Mouse (Mus musculus): Measurements from ENCODE around the gene Efnb2. TPM values are rescaled to one million over a fixed set of nuclear protein-coding genes. Genes with fewer than 3 reads are reported as not detected.

The Efnb2 gene
- total RNA-seq, 2 experiments from 2014 or later, result 30.5 to 34.1 TPM

GRCm38 (mm10) chr8:8574521-8575499 lies 86.2 kb downstream of the Efnb2 start:
- DNase-seq (ENCODE audit: extremely low spot score in 1 of 2, low spot score in 1 of 2), result no peak

- DNase-seq (ENCODE audit: extremely low spot score in 1 of 2, low spot score in 1 of 2), result no peak
Observed at GRCm38 (mm10) chr8:8572272-8572671, 88.8 kb downstream of the Efnb2 start.

- no peak for DNase-seq (ENCODE audit: extremely low spot score in 1 of 2, low spot score in 1 of 2)
Observed at GRCm38 (mm10) chr8:8571625-8572215, 89.3 kb downstream of the Efnb2 start.

GRCm38 (mm10) chr8:8569280-8569679 lies 91.8 kb downstream of the Efnb2 start:
- no peak for DNase-seq (ENCODE audit: extremely low spot score in 1 of 2, low spot score in 1 of 2)

- DNase-seq (ENCODE audit: extremely low spot score in 1 of 2, low spot score in 1 of 2), result no peak
Observed at GRCm38 (mm10) chr8:8568215-8568773, 92.7 kb downstream of the Efnb2 start.

Small RNAs within 50 kb of the gene (microRNA-seq; reads per million reads assigned to microRNA genes)
- 2.2 to 3.9 reads per million in 2 experiments for gene Mir7654

Other genes starting within 250 kb of the Efnb2 start
- gene Arglu1, start 29.3 kb upstream of the Efnb2 start, total RNA-seq (2021), result 100 to 1,000 TPM in 1 of 2 experiments, 10 to 100 TPM in 1; 79.2 to 120 TPM